Mouse (Mus musculus) embryo, embryonic 10 days (tissue): ENCODE results near the gene Fthl17b.
A peak's percentile ranks its signal among the peaks of the same experiment; 100 is the strongest.
"Not testable (repeated sequence)": the region's sequence is repeated elsewhere in the genome, so short reads cannot be mapped to it uniquely, and the experiment has no call there.

Experiments used
- DNase-seq: peaks from one replicate; pipeline ENCODE4 v3.0.0-alpha.2; 2015; ENCODE audit warnings: low spot score

The Fthl17b gene

GRCm38 (mm10) chrX:8962875-8963274 is at the start of gene Fthl17b:
TSS of gene Fthl17b (minus strand) at chrX:8962975.
- not testable (repeated sequence) for DNase-seq

GRCm38 (mm10) chrX:8986655-8987054 is 23.9 kb upstream of the Fthl17b start, which contains the start of gene Fthl17d:
TSS of gene Fthl17d (minus strand) at chrX:8986755.
- DNase-seq = not testable (repeated sequence)

- not testable (repeated sequence) for DNase-seq
Measured at GRCm38 (mm10) chrX:8976459-8976858, 13.7 kb upstream of the Fthl17b start, which contains the start of gene Fthl17c. TSS of gene Fthl17c (minus strand) at chrX:8976559.

- DNase-seq = peak; percentile 5
Measured at GRCm38 (mm10) chrX:8964618-8965017, 1.8 kb upstream of the Fthl17b start.

- peak; percentile 88 for DNase-seq
Measured at GRCm38 (mm10) chrX:8948130-8948805, 14.5 kb downstream of the Fthl17b start.

GRCm38 (mm10) chrX:8944041-8944440 is 18.7 kb downstream of the Fthl17b start:
- no peak for DNase-seq

- DNase-seq = peak; percentile 13
Measured at GRCm38 (mm10) chrX:8927308-8927707, 35.5 kb downstream of the Fthl17b start.

- DNase-seq = peak; percentile 4
Measured at GRCm38 (mm10) chrX:8921813-8922607, 40.8 kb downstream of the Fthl17b start.

- no peak for DNase-seq
Measured at GRCm38 (mm10) chrX:8921080-8921479, 41.7 kb downstream of the Fthl17b start.
